Mouse (Mus musculus): ENCODE measurements around the gene Cops7a.

DNA sequence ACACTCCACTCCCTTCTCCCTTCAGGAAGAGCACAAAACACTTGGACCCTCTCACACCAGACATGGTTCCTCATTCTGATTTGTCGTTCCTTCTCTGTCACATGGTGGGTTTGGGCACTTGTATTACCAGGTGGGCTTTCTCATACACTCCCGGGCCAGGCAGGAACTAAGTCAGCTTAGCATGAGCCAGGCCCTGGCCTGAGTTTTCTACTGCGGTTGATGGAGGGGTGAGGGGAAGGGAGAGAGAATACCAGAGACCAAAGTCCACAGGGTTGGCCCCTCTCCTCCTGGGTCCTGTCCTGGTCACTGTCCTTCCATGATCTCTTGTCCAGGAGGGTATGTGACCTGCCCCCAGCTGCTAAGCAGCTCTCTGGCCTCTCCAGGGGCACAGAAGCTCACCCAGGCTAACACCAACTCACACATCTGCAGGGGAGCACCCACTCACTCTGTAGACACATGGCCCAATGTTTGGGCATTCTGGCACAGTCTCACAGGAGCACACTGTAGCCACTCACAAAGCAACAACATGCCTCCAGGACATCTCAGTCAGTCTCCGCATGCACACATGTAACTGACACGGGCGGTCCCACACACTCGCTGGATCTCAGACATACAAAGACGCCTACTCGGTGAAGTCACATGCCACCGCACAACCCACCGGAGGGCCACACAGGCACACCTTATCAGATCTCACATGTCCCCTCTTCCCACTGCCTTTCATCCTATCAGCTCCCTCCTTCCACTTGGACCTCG, 49.2 kb downstream of the Cops7a start:
- TF ChIP-seq POLR2A (IDR thresholded peaks at IDR 0.05; ENCODE audit: control insufficient read depth, extremely low read depth, insufficient read depth, low read length, poor library complexity) (no peak), CTCF (IDR thresholded peaks at IDR 0.05; ENCODE audit: borderline replicate concordance, control insufficient read depth, extremely low read depth, insufficient read depth, low read length, poor library complexity) (no peak)
